Mouse (Mus musculus): ENCODE measurements at regions not wholly inside any gene's neighbourhood (a gene's known extent, or its start where the extent isn't known, plus 50 kb on each side); places are given as distances from the start of the nearest gene placed in this dataset.
A peak's percentile ranks its signal among the peaks of the same experiment; 100 is the strongest.

DNA sequence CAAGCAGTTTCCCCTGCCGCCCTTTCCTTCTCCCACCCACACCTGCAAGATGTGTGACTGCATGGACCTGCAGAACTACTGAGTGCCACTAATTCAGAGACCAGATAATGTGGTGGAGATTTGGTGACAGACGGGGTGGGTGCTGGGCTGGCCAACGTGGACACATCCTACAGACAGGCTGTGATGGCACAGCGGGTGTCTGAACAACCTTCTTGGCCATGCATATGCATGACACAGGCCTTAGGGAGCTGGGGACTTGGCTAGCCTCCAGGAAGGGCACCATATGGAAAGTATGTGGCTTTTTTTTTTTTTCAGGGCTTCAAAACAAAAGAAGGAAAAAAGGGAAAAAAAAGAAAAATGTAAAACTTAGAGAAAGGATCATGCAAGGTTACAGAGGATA is 243.5 kb upstream of the N4bp1 start:
- DNase-seq (ENCODE audit: low read depth, low spot score) = no peak

DNA sequence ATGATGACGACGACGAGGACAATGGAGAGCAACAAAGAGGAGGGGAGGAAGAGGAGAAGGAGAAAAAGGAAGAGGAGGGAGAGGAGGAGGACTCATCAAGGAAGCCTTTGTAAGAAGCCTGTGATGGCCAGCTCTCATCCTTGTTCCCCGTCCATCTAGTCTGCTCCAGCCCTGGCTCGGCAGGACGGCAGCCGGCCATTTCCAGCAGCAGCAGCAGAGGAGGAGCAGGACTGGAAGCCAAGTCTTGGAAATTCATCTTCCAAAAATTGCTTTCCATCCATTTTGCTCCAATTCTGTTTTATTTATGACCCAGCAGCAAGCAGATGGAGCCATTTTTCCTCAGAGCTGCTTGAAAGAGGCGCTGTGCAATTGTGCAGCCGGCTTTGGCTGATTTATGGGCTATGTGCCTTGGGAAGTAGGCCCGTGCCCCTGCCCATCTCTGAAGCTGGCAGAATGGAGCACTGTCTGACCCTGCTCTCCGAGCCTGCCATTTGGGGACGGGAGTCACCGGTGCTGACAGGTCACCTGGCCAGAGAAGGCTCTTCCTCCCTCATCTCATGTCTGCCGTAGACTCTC is 231.2 kb upstream of the N4bp1 start:
- peak; percentile 39 for DNase-seq (ENCODE audit: low read depth, low spot score)

DNA sequence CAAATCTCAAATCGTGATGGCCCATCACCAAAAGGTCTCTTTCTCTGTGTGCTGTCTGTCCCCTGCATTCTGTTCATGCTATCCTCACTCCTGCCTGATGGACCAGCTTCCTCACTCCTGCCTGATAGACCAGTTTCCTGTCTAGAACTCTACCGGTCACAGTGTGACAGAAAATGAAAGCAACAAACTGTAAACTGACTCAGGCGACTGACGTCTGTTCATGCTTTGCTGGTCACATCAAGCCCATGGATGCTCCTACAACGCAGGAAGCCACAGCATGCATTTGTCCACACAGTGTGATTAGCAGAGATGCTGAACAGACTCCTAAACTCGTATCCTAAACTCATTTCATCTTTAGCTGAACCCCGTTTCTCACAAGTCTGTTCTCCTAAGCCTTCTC is 227.3 kb upstream of the N4bp1 start:
- DNase-seq (ENCODE audit: low read depth, low spot score) = no peak

DNA sequence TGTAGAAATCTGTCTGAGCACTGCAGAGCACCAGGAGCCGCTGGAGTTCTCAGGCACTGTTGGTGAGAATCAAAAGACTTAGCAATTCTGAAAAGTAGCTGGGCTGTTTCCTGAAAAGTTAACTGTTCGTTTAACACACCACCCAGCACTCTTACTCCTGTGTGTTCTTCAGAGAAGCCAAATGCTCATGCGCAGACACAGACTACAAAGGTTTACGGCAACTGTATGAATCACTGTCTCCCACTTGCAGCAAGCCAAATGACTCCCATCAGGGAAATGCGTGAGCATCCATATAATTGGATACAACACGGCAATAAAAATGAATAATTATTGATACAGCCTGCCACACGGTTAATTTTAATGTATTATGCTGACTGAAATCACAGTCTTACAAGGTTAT is 220.0 kb upstream of the N4bp1 start:
- no peak for DNase-seq (ENCODE audit: low read depth, low spot score)

DNA sequence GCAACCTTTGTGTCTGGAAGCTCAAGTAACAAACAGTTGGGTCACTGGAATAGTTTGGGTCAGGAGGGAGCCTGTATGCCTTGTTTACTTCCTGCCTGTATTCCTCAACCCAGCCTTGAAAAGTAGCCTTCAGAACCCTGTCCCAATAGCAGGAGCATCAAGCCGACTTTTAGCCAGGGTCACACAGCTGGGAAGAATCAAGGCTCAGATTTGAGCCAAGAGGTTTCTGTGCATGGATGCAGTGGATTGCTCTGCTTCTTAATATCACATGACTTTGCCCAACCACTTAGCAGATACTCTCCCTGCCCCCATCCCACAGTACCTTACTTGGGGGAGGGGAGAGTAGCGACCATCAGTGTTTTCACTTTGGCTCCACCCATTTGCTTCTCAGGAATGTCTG is 210.2 kb upstream of the N4bp1 start:
- DNase-seq (ENCODE audit: low read depth, low spot score) = no peak

GRCm38 (mm10) chr8:87094685-87095084 is 209.6 kb upstream of the N4bp1 start:
- DNase-seq (ENCODE audit: low read depth, low spot score) = no peak

GRCm38 (mm10) chr8:87093716-87094115 is 208.7 kb upstream of the N4bp1 start:
- no peak for DNase-seq (ENCODE audit: low read depth, low spot score)

DNA sequence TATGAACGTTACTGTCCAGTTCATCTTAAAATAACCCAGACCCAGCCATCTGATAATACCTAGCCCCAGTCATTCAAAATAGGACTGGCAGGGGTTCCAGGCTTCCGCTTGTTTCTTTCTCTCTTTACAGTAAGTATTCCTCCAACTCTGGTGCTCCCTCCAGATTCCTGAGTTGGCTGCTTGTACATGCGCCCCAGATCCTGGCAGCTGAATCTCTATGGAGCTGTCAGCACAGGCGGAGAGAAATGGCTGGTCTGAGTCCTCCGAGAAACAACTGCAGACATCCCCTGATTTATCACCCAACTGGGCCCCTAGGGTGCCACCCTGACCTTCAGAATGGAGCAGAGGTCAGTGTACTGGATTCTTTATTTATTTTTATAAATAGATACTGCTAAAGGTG is 208.0 kb upstream of the N4bp1 start:
- DNase-seq (ENCODE audit: low read depth, low spot score) = no peak

DNA sequence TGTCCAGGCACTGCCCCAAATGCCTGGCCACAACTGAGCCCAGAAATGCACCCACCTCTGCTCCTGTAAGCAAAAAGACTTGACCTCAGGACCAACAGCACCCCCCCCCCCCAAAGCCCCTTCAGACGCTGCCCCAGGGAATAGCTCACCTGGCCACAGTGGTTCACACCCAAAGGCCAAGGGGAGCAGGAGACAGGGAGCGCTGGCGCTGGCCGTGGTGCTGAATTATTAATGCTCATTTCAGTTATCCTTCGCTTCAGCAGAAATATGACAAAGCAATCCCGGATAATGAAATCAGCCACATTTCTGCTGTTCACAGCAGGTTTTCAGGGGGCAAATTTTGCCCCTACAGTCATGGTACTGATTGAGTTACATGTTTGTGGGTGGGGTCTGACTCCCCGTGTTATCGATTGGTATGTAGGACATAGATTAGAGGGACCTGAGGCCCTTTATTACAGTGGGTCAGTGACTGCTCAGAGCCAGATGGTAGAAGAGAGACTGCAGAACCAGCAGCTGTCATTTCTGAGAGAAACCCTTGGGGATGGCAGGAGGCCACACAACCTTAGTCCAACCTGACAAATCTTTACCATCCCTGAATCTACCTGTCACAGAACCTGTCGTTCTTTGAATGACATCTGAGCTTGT is 202.5 kb upstream of the N4bp1 start:
- DNase-seq (ENCODE audit: low read depth, low spot score) = peak; percentile 77

DNA sequence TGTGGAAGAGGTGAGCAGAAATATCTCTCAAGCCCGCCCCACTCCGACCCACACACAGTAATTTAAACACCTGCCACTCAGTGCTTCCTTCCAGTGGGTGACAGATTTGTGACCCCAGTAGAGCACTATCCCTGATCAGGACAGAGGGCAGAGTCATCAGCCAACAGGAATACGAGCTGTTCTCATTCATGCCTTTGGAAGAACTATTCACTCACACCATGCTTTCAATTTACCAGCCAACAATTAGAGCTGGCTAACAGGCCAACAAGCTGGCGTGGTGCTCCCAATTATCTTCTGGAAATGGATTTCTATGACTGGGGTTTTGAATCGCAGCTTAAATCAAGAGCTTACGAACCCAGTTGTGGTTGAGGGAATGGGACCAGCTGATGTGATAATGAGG is 193.2 kb upstream of the N4bp1 start:
- no peak for DNase-seq (ENCODE audit: low read depth, low spot score)

- DNase-seq (ENCODE audit: low read depth, low spot score) = no peak
These were observed 190.9 kb upstream of the N4bp1 start for GRCm38 (mm10) chr8:87075921-87076320.

- DNase-seq (ENCODE audit: low read depth, low spot score) = no peak
These were observed 186.2 kb upstream of the N4bp1 start for GRCm38 (mm10) chr8:87071224-87071623.

- no peak for DNase-seq (ENCODE audit: low read depth, low spot score)
These were observed 182.0 kb upstream of the N4bp1 start for GRCm38 (mm10) chr8:87067106-87067505.

GRCm38 (mm10) chr8:87064768-87065167 is 179.7 kb upstream of the N4bp1 start:
- no peak for DNase-seq (ENCODE audit: low read depth, low spot score)

DNA sequence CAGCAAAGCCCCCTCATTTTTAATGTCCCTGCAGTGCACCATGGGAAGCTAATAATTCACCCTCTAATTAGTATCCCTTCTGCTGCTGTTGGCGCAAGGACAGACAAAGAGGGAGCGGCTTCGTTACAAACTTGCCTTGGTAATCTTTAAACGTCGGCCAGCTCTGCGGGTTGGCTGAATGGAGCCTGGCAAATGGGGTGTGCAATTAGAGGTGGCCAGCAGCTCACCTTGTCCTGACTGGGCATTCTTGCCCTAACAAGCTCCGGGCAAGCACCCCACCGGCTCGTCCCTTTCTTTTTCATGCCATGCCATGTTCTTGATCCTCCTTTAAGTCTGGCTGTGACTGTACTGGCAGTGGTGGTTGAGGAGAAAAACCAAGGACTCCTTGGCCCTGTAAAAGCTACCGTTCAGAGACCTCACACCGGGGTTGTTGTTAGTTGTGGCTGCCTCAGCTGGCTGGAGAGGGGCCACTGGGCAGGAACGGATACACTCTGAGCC is 179.2 kb upstream of the N4bp1 start:
- peak; percentile 29 for DNase-seq (ENCODE audit: low read depth, low spot score)

- no peak for DNase-seq (ENCODE audit: low read depth, low spot score)
These were observed 178.5 kb upstream of the N4bp1 start for GRCm38 (mm10) chr8:87063588-87063987.

- DNase-seq (ENCODE audit: low read depth, low spot score) = no peak
These were observed 164.7 kb upstream of the N4bp1 start for GRCm38 (mm10) chr8:87049746-87050145.

DNA sequence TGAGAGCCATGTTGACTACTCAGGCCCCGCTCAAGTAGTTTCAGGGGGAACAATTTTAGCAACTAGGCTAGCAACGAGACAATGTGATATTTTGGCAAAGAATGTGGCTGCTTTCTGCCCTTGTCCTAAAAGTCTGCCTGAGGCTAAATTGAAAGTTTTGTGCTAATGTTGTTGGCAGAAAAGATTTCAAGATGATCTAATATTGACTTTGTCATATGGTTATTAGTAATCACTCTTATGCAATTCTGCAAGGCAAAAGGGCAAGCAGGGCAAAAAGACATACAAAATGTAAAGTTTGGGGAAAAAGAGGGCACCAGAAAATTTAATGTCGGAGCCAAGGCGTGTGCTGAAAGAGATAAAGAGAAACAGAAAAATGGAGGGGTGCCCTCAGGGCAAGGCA is 164.1 kb upstream of the N4bp1 start:
- DNase-seq (ENCODE audit: low read depth, low spot score) = no peak

DNA sequence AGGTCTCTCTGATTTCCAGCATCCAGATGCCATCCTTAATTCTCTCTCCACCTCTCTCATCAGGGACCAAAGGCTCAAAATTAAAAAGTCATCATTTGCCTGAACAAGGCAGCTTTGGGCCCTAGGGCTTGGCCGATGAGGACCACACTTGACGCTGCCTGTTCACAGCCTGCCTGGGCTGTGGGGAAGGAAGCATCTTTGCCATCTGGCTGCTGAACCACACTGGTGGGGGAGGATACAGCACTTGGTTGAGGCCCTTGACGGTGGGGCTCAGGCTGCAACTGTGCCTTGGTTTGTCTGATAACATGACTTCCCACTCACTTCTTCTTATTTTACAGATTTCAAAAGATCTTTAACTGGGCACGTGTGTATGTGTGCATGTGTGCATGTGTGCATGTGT is 161.5 kb upstream of the N4bp1 start:
- DNase-seq (ENCODE audit: low read depth, low spot score) = no peak

GRCm38 (mm10) chr8:87043016-87043415 is 158.0 kb upstream of the N4bp1 start:
- no peak for DNase-seq (ENCODE audit: low read depth, low spot score)

DNA sequence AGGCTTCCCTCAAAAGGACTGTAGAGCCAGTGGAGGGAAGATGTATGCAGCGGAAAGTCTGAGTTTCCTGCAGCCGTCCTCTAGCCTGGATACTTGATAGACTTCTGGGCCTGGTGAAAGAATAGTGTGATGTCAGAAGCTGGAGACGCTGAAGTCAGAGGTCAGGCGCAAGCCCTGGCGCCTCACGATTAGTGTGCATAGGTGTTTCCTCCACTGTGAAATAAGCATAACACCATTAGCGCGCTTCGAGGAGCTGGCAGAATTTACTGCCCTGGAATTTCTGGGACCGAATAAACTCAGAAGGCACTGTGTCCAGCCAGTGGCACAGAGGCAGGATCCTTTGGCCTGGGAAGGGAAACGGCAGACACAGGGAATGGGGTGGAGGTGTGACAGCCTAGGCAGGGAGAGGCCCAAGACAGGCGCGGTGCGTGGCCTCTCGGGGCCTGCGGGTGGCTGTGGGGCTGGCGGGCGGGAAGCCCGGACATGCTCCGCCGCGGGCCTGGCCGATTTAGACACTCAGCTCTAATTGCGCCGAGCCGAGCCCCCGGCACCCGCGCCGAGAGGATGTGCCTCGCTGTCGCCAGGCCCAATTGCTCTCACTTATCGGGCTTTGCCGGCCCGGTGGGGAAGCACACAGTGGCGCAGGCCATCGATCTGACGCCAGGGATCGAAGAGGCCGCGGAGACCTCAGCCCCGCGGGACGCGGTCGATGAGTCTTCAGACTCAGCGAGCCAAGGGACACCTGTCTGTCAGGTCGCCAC is 152.7 kb upstream of the N4bp1 start:
- DNase-seq (ENCODE audit: low read depth, low spot score) = peak; percentile 58

GRCm38 (mm10) chr8:87035996-87036395 is 150.9 kb upstream of the N4bp1 start:
- no peak for DNase-seq (ENCODE audit: low read depth, low spot score)

- no peak for DNase-seq (ENCODE audit: low read depth, low spot score)
These were observed 143.1 kb upstream of the N4bp1 start for GRCm38 (mm10) chr8:87028171-87028570.

Measured in mesoderm, embryonic 11.5 days (tissue).